Mouse (Mus musculus): Measurements from ENCODE around the gene Gm45208. TPM values are rescaled to one million over a fixed set of nuclear protein-coding genes. Genes with fewer than 3 reads are reported as not detected.
"Not testable (repeated sequence)": the region's sequence is repeated elsewhere in the genome, so short reads cannot be mapped to it uniquely, and the experiment has no call there.

The Gm45208 gene
- total RNA-seq (2022): not detected

- DNase-seq: peak; percentile 56
These were observed at the start of gene Gm45208 for GRCm38 (mm10) chrX:7721514-7722281. TSS of gene Gm45208 (plus strand) at chrX:7722245.

- no peak for DNase-seq
These were observed 49.3 kb upstream of the Gm45208 start for GRCm38 (mm10) chrX:7672739-7673138.

- no peak for DNase-seq
These were observed 48.3 kb upstream of the Gm45208 start for GRCm38 (mm10) chrX:7673578-7674281.

DNA sequence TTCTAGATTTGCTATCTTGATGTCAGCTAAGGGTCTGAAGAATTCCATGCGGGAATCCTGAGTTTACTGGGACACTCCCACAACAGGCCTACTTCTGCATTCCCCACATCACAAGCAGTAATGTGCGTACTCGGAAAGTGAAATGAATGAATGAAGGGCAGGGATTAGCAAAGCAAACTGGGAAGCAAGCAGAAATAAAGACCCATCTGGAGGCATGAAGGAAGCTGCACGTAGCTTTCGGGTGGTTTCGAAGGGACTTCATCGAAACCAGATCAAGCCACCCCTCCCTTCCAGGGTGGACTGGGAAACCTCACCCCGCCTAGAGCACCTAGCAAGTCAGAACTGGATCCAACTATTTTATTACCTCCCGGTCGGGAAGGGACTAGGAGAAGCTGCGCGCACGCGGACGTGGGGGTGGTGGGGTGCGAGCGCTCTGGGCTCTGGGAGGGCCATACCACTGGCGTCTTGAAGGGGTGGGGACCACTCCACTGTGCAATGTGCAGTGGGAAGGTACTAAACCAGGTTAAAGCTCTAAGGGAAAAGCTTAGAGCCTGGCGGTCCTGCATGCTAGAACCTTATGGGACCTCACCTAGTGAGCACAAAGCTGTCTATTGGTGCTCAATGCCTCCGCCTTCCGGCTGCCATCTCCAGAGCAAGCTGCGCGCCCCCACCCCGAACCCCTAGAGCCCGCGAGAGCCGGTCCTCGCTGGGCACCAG, 47.6 kb upstream of the Gm45208 start:
- no peak for DNase-seq

DNA sequence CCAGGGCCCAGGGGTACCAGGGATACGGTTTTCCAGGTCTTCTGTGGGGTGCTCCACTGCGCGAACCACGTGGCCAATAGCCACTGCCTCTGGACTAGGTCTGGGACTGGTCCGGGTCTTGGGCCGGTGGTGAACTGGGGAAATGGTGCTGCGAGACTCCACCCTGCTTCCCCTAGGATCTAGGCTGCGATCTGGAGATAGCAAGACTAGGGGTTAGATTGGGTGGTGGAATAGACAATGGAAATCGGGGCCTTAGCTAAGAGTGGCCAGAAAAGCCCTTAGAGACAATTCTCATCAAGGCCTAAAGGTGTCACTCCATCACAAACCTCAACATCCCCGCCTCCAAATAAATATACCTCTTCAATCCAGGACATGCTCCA, 47.1 kb upstream of the Gm45208 start:
- no peak for DNase-seq

DNA sequence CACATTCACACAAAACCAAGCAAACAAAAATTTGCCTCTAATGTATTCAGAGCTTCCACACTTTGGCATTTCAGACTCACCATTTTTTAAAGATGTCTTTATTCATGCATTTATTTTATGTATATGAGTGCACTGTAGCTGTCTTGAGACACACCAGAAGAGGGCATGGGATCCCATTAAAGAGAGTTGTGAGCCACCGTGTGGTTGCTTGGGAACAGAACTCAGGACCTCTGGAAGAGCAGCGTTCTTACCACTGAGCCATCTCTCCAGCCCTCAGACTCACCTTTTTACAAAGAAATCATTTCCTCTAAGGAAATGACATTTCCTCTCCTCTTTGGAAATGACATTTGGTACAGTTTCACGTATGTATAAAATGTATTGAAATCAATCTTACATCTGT, 43.1 kb upstream of the Gm45208 start:
- no peak for DNase-seq

GRCm38 (mm10) chrX:7679405-7680056, 42.5 kb upstream of the Gm45208 start:
- peak; percentile 82 for DNase-seq

GRCm38 (mm10) chrX:7680057-7680412, 42.0 kb upstream of the Gm45208 start:
- no peak for DNase-seq

DNA sequence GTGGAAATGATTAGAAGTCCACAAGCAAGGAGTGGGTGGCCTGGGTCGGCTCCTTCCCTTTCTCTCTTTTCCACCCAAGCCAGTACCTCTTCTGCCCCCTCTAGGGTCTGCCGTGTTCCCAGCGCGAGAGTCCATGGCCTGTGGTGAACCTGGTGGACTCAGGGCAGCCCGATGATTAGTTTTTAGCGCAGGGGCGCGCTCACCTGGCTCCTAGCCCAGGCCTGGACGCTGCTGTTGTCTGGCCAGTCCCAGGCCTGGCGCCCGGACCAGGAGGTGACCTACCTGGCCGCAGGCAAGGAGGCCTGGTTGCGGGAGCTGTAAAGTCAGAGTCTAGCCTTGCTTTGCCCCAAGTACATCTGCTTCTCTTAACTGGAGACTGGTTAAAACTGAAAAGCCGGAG, 41.2 kb upstream of the Gm45208 start, which contains the start of gene Magix:
Magix (minus strand) TSS at position 388 of the 400 bp plus-strand sequence.
- DNase-seq: no peak

DNA sequence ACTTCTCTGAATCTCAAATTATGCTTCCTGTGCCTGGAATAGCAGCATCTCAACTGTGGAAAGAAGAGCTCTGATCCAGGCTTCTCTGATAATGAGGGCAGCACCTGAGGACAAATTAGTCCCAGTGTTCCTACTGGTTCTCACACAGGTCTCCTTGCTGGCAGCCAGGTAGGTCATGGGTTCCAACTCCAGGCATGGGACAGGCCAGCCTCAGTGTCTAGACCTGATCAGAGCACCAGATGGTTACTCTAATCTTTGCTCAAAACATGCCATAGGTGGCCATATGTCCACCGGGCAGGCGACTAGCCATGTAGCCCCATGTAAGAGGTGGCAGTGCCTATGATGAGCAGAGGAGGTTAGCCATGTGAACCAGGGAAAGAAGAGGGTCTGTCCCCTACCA, 33.7 kb upstream of the Gm45208 start:
- no peak for DNase-seq

DNA sequence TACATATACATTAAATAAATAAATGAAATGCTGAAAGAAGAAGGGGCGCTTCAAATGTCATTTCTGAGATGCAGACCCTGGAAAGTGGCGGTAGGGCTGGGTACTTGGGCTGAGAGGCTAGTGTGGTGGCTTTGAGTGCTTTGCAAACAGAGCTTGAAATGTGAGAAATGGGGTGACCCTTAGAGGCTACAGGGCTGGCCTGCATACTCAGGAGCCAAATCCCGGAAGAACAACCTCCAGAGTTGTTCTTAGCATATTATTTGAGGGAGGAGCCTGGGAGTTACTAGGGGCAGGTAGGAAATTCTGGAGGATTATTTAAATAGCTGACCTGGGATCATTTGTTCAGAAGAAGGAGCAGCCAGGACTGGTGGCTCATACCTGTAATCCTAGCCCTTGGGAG, 31.6 kb upstream of the Gm45208 start:
- no peak for DNase-seq

GRCm38 (mm10) chrX:7692862-7693261, 29.2 kb upstream of the Gm45208 start:
- no peak for DNase-seq

DNA sequence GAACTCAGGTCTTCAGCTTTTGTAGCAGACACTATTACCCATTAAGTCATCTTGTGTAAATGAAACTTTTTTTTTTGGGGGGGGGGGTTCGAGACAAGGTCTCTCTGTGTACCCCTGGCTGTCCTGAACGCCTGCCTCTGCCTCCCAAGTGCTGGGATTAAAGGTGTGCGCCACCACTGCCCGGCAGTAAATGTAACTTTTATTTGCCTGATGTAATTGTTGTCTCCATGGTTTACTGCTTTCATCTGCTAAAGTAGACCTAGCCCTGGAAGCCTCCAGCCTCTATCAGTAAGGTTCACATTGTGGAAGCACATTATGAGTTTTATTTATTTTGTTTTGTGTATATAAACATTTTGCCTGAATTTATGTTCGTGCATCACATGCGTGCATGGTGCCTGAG, 25.5 kb upstream of the Gm45208 start:
- DNase-seq: no peak

GRCm38 (mm10) chrX:7696954-7697381, 25.1 kb upstream of the Gm45208 start, which contains the start of gene Gpkow:
TSS of gene Gpkow (plus strand) at chrX:7697131.
- DNase-seq: peak; percentile 83

DNA sequence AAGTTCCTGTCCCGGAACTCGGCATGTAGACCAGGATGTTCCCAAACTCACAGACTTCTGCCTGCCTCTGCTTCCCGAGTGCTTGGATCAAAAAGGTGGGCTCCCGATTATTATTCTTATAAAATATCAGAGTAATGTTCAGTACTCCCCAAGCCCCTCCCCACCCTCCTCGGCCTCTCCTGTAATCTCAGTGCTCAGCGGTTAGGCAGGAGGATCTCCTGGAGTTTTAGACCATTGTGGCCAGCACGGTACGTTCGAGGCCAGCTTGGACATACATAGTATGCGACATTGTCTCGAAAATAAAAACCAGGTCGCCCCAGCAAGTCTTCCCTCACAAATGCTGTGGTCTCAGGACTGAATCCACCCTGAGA, 8.3 kb upstream of the Gm45208 start:
- not testable (repeated sequence) for DNase-seq

GRCm38 (mm10) chrX:7714135-7714899, 7.7 kb upstream of the Gm45208 start, which contains the start of gene Wdr45:
TSS of gene Wdr45 (plus strand) at chrX:7714333.
- peak; percentile 93 for DNase-seq

DNA sequence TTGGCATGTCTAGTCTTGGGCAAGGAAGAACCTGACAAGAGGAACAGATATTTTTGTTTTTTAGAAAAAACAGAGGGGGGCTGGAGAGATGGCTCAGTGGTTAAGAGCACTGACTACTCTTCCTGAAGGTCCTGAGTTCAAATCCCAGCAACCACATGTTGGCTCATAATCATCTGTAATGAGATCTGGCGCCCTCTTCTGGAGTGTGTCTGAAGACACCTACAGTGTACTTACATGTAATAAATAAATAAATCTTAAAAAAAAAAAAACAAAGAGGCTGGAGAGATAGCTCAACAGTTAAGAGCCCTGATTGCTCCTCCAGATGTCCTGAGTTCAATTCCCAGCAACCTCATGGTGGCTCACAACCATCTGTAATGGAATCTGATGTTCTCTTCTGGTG, 6.0 kb upstream of the Gm45208 start:
- not testable (repeated sequence) for DNase-seq

DNA sequence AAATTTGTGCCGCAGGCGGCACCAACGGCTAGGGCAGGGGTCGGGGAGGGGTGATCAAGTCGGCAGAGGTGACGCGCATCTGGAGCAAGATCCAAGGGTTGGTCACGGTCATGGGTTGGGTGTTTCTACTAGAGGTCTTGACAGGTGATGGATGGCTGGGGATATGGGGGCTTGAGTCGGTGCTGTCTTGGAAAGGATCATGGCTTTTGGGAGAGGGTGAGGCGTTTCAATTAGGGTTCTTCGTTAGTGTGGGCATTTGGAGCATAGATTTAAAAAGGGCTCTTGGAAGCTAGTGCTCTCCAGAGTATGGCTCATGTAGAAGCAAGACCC, 202 bp downstream of the Gm45208 start:
- no peak for DNase-seq

DNA sequence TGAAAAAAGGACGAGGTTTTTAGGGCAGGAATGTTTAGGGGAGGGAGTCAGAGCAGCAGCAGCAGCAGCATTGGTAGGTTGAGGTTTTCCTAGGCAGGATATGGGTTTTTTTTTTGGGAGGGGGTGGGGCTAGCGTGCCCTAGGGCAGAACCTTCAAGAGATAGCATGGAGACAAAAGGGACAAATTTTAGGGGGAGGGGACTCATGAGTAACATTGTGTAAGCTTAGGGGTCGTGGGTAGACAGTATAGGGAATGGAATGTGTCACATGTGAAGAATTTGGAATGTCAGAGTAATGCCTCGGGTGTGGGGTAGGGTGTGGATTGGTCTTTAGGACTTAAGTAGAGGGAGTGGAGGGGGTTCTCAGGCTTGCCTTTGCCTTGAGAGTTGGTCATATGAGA, 646 bp downstream of the Gm45208 start:
- DNase-seq: no peak

DNA sequence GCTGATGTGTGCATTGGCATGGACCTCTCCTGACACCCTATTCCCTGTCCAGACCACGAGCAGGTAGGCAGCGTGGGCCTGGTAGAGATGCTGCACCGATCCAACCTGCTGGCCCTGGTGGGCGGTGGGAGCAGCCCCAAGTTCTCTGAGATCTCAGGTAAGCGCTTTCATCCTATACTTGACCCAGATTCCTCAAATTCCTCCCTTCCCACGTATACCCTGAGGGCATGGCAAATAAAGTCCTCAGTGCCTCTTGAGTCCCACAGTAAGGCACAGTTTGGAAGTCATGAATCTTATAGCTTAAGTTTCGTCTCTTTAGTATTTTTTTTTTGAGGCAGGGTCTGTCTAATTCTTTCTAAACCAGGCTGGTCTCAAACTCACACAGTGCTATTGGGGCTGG, 2.1 kb downstream of the Gm45208 start:
- DNase-seq: no peak

DNA sequence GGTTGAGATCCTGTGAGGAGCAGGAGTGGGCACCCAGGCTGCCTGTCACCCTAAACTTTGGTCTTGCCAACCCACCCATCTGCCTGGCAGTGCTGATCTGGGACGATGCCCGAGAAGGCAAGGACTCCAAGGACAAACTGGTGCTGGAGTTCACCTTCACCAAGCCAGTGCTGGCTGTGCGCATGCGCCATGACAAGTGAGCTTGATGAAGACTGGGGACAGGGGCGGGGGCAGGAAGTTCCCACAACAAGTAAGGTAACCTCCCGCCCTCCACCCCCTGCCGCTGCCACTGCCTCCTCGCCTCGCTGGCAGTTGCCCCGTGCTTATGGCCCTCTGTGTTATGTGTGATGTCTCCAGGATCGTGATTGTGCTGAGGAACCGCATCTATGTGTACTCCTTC, 3.8 kb downstream of the Gm45208 start:
- peak; percentile 11 for DNase-seq

DNA sequence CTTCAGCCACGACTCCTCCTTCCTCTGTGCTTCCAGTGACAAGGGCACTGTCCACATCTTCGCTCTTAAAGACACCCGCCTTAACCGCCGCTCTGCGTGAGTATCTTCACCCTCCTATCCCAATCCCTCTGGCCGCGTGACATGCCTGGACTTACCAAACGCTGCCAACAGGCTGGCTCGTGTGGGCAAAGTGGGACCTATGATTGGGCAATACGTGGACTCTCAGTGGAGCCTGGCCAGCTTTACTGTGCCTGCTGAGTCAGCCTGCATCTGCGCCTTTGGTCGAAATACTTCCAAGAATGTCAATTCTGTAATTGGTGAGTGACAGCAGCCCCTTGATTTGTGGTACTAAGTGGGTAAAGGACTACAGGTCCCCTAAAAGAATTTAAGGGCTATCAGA, 5.1 kb downstream of the Gm45208 start:
- peak; percentile 28 for DNase-seq
